Mouse (Mus musculus): ENCODE measurements around the gene Smc1b.

The Smc1b gene

DNA sequence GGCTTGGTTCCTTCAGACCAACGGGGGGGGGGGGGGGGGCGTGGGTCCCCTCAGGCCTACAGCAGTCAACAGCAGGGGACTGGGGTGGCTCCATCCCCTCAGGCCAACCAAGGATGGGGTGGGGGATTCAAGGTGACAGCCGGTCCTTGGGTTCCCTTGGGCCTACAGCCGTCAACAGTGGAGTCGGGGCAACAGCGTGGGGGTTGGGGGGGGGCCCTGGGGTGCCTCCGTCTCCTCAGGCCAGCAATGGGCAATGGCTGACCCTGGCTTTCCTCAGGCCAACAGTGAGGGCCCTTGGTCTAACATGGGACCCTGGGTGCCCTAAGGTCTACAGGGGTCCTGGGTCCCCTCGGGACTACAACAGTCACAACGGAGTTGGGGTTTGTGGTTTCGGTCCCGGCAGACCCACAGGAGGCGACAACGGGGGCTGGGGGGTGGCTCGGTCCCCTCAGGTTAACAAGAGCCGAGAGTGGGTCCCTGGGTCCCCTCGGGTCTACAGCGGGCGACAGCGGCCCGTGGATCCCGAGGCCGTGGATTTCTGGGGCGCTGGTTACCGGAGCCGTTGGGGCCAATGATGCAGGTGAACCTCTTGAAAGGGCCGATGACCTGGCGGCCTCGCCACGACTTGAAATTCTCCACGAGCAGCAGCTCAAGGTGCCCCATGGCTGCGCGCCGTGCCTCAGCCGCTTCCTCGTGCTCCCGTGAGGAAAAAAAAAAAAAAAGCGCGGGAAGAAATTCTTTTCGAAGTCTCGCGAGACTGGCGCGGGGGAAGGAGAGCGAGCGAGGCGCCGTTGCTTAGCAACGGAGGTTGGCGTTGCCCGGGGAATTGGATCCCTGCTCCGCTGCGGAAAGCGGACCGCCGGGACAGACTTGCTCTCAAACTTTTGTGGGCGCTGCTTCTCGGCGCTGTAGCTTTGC is at the start of gene Smc1b, which contains the start of gene Ribc2:
Gene Smc1b, minus strand, starts transcription at position 690 of the 918 bp plus-strand sequence.
Gene Ribc2, plus strand, starts transcription at position 804 of the 918 bp plus-strand sequence.
- peak; percentile 24 for DNase-seq (ENCODE audit: low spot score)

- DNase-seq (ENCODE audit: low spot score) = no peak
Measured at GRCm38 (mm10) chr15:85180368-85180767, 48.6 kb upstream of the Smc1b start.

DNA sequence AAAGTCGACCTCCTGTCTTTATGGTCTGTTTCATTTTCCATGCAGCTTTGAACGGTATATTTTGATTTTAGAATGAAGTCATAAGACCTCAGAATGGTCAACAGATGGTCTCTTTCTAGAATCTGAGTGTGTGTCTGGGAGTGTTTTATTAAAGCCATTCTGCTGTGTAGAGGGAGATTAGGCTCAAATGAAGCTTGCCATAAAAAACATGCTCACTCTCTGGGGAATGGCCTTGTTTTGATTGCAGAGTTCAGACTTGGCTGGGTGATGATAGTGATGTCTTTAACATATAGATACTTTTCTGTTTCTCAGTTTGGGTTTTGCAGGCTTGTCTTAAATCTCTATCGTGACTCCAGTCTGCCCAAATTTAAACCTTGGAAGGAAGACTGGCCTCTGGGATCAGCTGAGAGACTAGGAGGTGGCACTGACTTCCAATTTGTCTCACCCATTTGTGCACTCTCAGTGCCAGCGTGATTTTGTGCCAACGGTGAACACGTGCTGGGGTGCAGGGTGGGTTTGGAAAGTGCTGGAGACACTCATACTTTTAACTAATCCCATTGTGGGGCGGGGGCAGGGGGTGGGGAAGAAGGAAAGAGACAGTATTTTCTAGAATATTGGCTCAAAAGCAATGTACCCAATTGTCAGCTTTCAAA is 47.9 kb upstream of the Smc1b start:
- DNase-seq (ENCODE audit: low spot score) = no peak

GRCm38 (mm10) chr15:85178172-85178571 is 46.4 kb upstream of the Smc1b start:
- no peak for DNase-seq (ENCODE audit: low spot score)

GRCm38 (mm10) chr15:85177576-85177975 is 45.8 kb upstream of the Smc1b start:
- no peak for DNase-seq (ENCODE audit: low spot score)

DNA sequence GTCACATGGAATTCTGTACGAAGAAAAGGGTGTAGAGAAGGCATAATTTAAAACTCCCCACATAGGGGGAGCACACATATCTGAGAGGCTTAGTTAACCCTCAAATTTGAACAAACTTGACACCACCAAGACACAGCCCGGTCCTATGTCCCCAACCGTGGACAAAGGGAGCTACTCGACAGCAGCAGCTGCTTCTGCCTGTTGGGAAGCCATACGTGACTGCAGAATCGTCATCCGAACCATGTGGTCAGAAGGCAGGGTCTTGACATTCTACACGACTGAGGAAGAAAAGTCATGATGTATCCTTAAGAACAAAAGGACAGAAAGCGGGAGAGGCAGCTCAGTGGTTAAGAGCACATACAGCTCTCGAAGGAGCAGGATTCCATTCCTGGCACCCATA is 42.3 kb upstream of the Smc1b start:
- DNase-seq (ENCODE audit: low spot score) = no peak

DNA sequence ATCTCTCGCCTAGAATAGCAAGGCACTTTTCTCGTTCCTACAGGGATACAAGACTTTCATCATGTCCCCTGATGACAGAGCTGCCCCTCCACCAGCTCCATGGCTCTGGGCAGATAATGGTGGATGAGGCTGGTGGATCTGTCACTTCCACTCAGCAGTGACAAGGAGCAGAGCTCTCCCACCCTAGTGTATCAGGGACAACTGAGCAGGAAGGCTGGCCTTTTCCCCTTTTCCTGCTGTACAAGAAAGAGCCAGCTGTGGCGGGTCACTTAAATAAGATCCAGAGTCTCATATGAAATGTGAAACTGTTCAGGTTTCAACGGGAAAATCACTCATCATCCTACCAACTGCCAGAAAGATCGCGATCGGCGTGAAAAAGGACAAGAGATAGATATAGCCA is 41.7 kb upstream of the Smc1b start:
- DNase-seq (ENCODE audit: low spot score) = no peak

DNA sequence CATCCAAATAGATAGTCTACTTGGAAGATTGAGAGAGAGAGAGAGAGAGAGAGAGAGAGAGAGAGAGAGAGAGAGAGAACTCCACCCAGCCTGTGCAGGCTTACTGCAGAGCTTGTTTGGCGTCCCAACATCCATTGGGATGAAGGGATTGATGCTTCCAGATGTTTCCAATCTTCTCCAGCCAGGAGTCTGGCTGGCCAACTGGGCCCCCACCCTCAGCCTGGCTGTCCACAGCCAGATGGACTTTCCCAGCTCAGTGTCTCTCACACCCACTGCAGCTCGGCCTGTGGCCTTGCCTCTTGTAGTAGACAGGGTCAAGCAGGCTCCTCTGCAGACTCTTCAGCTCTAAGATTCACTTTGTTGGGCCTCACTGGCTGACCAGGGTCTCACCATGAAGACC is 40.3 kb upstream of the Smc1b start:
- peak; percentile 56 for DNase-seq (ENCODE audit: low spot score)

GRCm38 (mm10) chr15:85167086-85167679 is 35.4 kb upstream of the Smc1b start:
- no peak for DNase-seq (ENCODE audit: low spot score)

DNA sequence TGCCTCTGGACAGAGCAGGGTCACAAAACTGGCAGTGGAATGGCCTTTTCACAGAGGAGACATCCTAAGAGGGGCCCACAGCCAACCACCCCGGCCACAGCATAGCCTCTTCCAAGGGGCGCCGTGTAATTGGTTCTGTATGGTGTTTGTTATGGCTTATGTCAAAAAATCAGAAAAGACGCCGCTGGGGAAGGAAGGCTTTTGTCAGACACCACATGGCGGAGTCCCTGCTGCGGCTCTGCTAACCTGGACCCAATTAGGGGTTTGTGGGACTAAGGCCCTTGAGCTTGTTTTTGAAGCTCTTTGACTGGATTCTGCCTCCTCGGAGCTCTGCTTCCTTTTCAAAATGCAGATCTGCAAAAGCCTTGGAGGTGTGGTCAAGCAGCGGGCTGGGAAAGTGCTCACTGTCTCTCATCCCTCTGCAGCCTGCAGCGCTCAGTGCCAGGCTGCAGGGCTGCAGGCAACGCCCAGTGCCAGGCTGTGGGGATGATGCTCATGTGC is 34.7 kb upstream of the Smc1b start:
- DNase-seq (ENCODE audit: low spot score) = no peak

DNA sequence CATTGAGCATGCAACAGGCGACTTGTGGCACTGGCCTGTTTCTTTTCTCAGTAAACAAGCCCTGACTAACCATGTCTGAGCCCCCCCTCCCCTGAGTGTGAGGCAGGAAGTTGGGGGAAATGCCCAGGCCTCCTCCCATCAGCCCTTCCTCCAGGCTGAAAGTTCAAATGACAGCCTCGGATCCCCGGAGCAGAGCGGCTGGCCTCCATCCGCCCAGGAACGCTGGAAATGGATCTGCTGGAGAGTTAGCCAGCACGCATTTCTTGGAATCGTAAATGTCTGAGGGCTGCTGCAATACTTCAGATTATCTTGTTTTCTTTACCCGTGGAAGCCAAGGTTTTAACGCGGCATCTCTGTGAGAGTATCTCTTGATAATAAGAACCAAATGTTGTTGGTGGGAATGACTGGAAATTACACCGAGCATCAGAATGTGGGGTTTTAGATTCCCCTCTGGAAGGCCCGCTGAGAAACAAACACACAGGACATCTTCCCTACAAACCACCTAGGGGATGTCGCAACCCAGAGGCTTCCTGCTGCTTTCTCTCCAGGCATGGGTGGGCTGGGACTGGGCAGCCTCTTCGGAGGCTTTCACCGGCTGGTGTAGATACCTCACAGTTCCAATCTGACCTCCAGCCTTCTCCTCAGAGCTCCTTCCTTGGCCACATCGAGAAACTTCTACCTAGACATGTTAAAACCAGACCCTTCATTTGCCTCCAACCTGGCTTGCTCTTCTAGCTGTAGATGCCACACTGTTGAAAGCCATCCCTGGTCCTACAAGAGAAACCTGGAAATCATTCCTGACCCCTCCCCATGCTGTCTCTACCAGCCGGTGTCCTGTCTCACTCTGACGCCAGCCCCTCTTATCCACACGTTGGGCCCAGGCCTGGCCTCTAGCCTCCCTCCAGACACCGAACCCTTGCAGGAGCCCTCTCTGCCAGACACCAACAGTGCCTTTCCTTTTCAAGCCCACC is 31.2 kb upstream of the Smc1b start:
- peak; percentile 24 for DNase-seq (ENCODE audit: low spot score)

- no peak for DNase-seq (ENCODE audit: low spot score)
Measured at GRCm38 (mm10) chr15:85161416-85161815, 29.7 kb upstream of the Smc1b start.

DNA sequence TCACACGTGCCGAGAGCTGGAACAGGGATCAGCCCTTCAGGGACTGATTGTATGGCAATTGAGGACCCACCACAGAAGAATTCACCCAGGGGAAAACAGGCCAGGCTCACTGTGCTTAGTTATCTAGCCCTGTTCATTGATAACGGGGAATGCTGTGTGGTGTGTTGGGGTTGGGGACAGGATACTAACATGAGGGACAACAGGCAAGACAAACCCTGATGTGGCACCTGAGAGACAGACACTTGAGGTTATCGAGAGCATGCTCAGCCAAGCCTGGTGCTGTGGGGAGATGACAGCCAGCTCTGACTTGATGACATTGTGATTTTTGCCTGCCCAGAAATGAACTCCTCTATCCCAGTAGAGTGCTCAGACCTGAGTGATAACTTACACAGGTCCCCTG is 24.4 kb upstream of the Smc1b start:
- no peak for DNase-seq (ENCODE audit: low spot score)

GRCm38 (mm10) chr15:85154091-85154490 is 22.3 kb upstream of the Smc1b start:
- no peak for DNase-seq (ENCODE audit: low spot score)

- DNase-seq (ENCODE audit: low spot score) = peak; percentile 36
Measured at GRCm38 (mm10) chr15:85152577-85152976, 20.8 kb upstream of the Smc1b start.

GRCm38 (mm10) chr15:85151433-85151918 is 19.7 kb upstream of the Smc1b start:
- peak; percentile 59 for DNase-seq (ENCODE audit: low spot score)

- DNase-seq (ENCODE audit: low spot score) = no peak
Measured at GRCm38 (mm10) chr15:85144249-85144648, 12.5 kb upstream of the Smc1b start.

DNA sequence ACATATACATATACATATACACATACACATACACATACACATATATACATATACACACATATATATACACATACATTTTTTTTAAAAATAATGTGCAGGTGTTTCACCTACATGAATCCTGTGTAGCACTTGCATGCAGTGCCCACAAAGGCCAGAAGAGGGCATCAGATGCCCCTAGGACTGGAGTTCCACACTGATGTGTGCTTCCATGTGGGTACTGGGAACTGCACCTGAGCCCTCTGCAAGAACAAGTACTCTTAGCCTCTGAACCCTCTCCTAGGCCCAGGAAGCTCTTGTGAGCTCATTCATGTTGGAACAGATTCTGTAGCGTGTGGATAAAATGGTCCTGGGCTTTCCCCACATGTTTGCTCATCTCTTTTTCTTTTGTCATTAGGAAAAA is 12.0 kb upstream of the Smc1b start:
- no peak for DNase-seq (ENCODE audit: low spot score)

DNA sequence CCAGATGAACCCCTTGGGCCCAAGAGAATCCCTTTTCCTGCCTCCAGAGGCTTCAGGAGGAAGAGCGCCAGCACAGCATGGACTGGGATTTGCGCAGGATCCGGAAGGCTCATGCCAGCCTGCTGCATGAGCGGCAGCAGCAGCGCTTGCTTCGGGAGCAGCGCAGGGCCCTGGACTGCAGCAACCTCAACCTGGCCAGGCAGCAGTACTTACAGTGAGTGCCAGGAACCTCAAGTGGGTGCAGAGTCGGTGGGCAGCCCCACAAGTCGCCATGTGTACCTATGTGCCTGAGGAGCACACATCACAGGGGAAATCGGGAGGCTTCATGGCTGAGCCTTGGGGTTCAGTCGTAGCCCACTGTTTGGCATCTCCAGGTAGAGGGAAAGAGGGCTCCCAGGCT is 11.4 kb upstream of the Smc1b start:
- no peak for DNase-seq (ENCODE audit: low spot score)

DNA sequence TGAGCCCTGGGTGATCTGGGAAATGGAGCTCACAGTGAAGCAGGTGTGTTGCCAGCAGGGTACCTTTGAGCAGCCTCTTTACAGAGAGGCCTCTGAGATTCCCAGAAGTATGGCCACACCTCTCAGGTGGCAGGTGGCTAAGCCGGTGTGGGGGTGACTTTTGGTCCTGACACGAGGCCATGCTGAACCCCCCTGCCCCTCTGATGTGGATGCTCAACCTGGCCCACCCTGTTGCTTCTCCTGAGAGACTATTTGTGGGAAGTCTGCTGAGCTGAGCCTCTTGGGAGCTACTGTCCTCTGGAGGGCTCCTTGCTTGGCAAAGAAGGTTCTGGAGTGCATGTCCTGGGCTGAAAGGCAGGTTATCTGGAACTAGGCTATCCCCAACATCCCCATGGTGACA is 10.7 kb upstream of the Smc1b start:
- no peak for DNase-seq (ENCODE audit: low spot score)

- no peak for DNase-seq (ENCODE audit: low spot score)
Measured at GRCm38 (mm10) chr15:85141290-85141689, 9.5 kb upstream of the Smc1b start.
